Mouse (Mus musculus) stomach, postnatal 0 days (tissue): Measurements from ENCODE around the gene Pgd. TPM values are rescaled to one million over a fixed set of nuclear protein-coding genes. Genes with fewer than 3 reads are reported as not detected.

Experiments used
- ATAC-seq: fragments of 200-750 bp; cut with Nextera tagmentation; 2 replicates; pipeline ENCODE4 v1.8.0; 2017; ENCODE audit not compliant: low FRiP score, low TSS enrichment
- DNase-seq: peaks from one replicate; pipeline ENCODE4 v3.0.0-alpha.2; 2016; ENCODE audit warnings: low spot score
- H3K27ac ChIP-seq: fragments of 300-500 bp; sonication (generic); replicated peaks from 2 replicates; pipeline ENCODE4 v1.5.1; 2014; ENCODE audit warnings: mild to moderate bottlenecking, control low read depth
- H3K27me3 ChIP-seq: fragments of 300-500 bp; sonication (generic); 2 replicates; pipeline ENCODE4 v1.6.1; 2014; ENCODE audit warnings: low read length; ENCODE audit not compliant: control insufficient read depth, insufficient read depth
- H3K36me3 ChIP-seq: fragments of 300-500 bp; sonication (generic); 2 replicates; pipeline ENCODE4 v1.6.1; 2014; ENCODE audit warnings: low read length, mixed read lengths; ENCODE audit not compliant: control insufficient read depth, insufficient read depth
- H3K4me1 ChIP-seq: fragments of 300-500 bp; sonication (generic); replicated peaks from 2 replicates; pipeline ENCODE4 v1.6.1; 2014; ENCODE audit warnings: antibody characterized with exemption; ENCODE audit not compliant: control insufficient read depth, insufficient read depth
- H3K4me2 ChIP-seq: fragments of 300-500 bp; sonication (generic); replicated peaks from 2 replicates; pipeline ENCODE4 v1.6.1; 2014; ENCODE audit warnings: low read depth, mild to moderate bottlenecking, control low read depth, moderate library complexity
- H3K4me3 ChIP-seq: fragments of 300-500 bp; sonication (generic); 2 replicates; pipeline ENCODE4 v1.5.1; 2014; ENCODE audit warnings: low read depth, low read length, control low read depth
- H3K9ac ChIP-seq: fragments of 300-500 bp; sonication (generic); 2 replicates; pipeline ENCODE4 v1.6.1; 2014; ENCODE audit warnings: mild to moderate bottlenecking, low read length, control low read depth, mixed read lengths
- H3K9me3 ChIP-seq: fragments of 300-500 bp; sonication (generic); 2 replicates; pipeline ENCODE4 v1.6.1; 2016; ENCODE audit warnings: low read length; ENCODE audit not compliant: control insufficient read depth
- CTCF ChIP-seq: IDR thresholded peaks from 2 replicates; pipeline ENCODE4 v1.5.1; 2016; ENCODE audit warnings: antibody characterized with exemption, low read depth, mild to moderate bottlenecking, moderate library complexity
- EP300 ChIP-seq: optimal IDR thresholded peaks from 2 replicates; pipeline ENCODE3; 2016; ENCODE audit warnings: antibody characterized with exemption
- WGBS: fragments of 180-500 bp; shearing (Covaris S2); extraction: QIAGEN DNeasy Blood & Tissue Kit; methylation state at CpG from one replicate; pipeline ENCODE4 v1.1.7; 2014; 5-methylcytosine and 5-hydroxymethylcytosine counted together
- polyA plus RNA-seq: library from polyadenylated mRNA; unstranded; fragments of >200 nt; fragmentation: Nextera tagmentation; extraction: Ambion mirVana; gene quantifications from 2 replicates; pipeline ENCODE4 v1.2.1, GENCODE M21; 2015

The Pgd gene
- polyA plus RNA-seq, 1 experiment from 2014 or later, result 266 TPM

DNA sequence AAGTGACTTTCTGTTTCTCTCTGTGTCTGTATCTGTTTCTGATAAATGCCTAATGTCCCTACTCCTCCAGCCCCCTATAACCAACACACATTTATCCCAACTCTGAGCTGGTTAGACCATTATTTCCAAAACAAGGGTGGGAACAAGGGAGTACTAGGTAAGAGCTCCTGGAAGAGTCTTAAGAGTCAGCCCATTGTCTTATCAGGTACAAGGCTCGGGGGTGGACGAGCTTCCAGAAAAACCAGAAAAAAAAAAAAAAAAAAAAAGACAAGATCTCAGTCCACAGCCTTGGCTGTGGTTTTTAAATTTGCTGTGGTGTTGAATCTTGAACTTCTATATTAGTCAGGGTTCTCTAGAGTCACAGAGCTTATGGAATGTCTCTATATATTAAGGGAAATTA lies 1.4 kb upstream of the Pgd start:
- ATAC-seq, result no peak
- WGBS, result 49% methylated on average over 2 of the region's 2 CpGs
- no peak overlapping the region for H3K4me3 ChIP-seq

GRCm38 (mm10) chr4:149166957-149167611 lies 513 bp upstream of the Pgd start:
- peaks cover 5% of the 10 kb centered on the region; the same call in 1 of the 2 replicates for H3K36me3 ChIP-seq
- under 1% methylated on average over 27 of the region's 27 CpGs for WGBS
- H3K4me2 ChIP-seq, result peak overlapping the region; percentile 90
- peak overlapping the region; percentile 95 for H3K27ac ChIP-seq
- ATAC-seq (no peak; the same call in 1 of the 2 replicates), DNase-seq (peak; percentile 39)
- TF ChIP-seq CTCF (no peak), EP300 (no peak)
- no peaks in the 10 kb centered on the region for H3K9me3 ChIP-seq
- H3K4me3 ChIP-seq, result peak overlapping the region; percentile 79
- H3K4me1 ChIP-seq, result no peaks in the 10 kb centered on the region
- H3K9ac ChIP-seq, result peak overlapping the region; percentile 66
- H3K27me3 ChIP-seq, result no peaks in the 10 kb centered on the region

More for the DNA sequence above, 1.4 kb upstream of the Pgd start:
- H3K4me2 ChIP-seq, result no peak overlapping the region; the same call in 1 of the 2 replicates
- H3K27ac ChIP-seq, result peak overlapping the region; percentile 35; the same call in 1 of the 2 replicates
- H3K4me1 ChIP-seq, result no peaks in the 10 kb centered on the region
- TF ChIP-seq EP300 (no peak), CTCF (no peak)
- no peak overlapping the region; the same call in 1 of the 2 replicates for H3K9ac ChIP-seq
- no peaks in the 10 kb centered on the region for H3K9me3 ChIP-seq
- no peak for DNase-seq
- H3K27me3 ChIP-seq, result no peaks in the 10 kb centered on the region
- peaks cover 5% of the 10 kb centered on the region; the same call in 1 of the 2 replicates for H3K36me3 ChIP-seq

GRCm38 (mm10) chr4:149164150-149164549 lies 2.4 kb downstream of the Pgd start:
- Histone ChIP-seq H3K27ac (no peak overlapping the region), H3K9ac (no peak overlapping the region), H3K4me3 (no peak overlapping the region), H3K36me3 (peaks cover 15% of the 10 kb centered on the region), H3K4me1 (no peaks in the 10 kb centered on the region), H3K9me3 (no peaks in the 10 kb centered on the region), H3K4me2 (peak overlapping the region; percentile 17; the same call in 1 of the 2 replicates), H3K27me3 (no peaks in the 10 kb centered on the region)
- peak; percentile 63 for TF ChIP-seq CTCF
- TF ChIP-seq EP300, result no peak
- DNase-seq (peak; percentile 52), ATAC-seq (no peak)
- WGBS, result 39% methylated on average over 5 of the region's 5 CpGs

DNA sequence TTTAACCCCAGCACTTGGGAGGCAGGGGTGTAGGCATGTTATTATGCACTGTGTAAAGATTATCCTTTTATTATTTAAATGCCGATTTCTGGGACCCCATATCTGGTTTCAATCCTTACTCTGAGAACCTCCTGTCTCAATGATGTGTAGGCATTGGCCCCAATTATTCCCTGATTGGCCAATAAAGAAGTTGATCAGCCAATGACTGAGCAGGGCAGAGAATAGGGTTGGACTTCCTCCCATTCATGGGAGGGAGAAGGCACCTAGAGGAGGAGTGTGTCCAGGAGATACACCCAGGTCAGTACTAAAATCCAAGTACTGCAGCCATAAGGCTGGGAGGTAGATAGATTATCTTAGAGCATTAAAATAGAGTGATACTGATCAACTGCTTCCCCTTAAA lies 3.4 kb downstream of the Pgd start:
- no peaks in the 10 kb centered on the region for H3K9me3 ChIP-seq
- H3K9ac ChIP-seq, result no peak overlapping the region
- DNase-seq (no peak), ATAC-seq (no peak)
- H3K4me2 ChIP-seq, result no peak overlapping the region
- no peaks in the 10 kb centered on the region for H3K27me3 ChIP-seq
- no peak overlapping the region for H3K4me3 ChIP-seq
- 50% methylated on average over 1 of the region's 1 CpGs for WGBS
- H3K4me1 ChIP-seq, result no peaks in the 10 kb centered on the region
- peaks cover 21% of the 10 kb centered on the region for H3K36me3 ChIP-seq
- no peak overlapping the region for H3K27ac ChIP-seq
- no peak for TF ChIP-seq CTCF

- no peaks in the 10 kb centered on the region for H3K27me3 ChIP-seq
- TF ChIP-seq EP300, result no peak
- no peak for TF ChIP-seq CTCF
- peaks cover 34% of the 10 kb centered on the region for H3K36me3 ChIP-seq
- H3K9me3 ChIP-seq, result no peaks in the 10 kb centered on the region
- H3K4me1 ChIP-seq, result no peaks in the 10 kb centered on the region
- 82% methylated on average over 6 of the region's 6 CpGs for WGBS
- H3K4me2 ChIP-seq, result no peak overlapping the region
- H3K27ac ChIP-seq, result no peak overlapping the region
- DNase-seq (no peak), ATAC-seq (no peak)
- H3K4me3 ChIP-seq, result no peak overlapping the region
- H3K9ac ChIP-seq, result no peak overlapping the region
These were observed 5.4 kb downstream of the Pgd start for GRCm38 (mm10) chr4:149161166-149161565.

DNA sequence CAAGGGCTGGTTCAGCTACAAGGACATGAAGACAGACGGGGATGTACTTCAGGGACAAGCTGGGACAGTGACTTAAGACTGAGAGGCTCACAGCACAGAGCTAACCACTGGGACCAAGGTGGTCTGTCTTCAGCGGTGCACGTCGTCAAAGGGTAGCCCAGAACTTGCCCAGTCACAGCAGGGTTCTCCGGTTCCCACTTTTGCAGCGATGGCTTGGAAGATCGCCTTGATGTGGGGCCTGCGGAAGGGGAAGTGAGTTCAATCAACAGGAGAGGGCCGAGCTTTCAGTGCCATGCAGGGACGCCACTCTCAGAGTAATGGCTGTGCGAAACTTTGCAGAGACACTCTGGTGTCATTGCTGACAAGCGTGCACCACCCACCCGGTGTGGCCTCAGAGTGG lies 6.7 kb downstream of the Pgd start:
- 91% methylated on average over 13 of the region's 13 CpGs for WGBS

More for the DNA sequence above, 6.7 kb downstream of the Pgd start:
- Histone ChIP-seq H3K36me3 (peaks cover 43% of the 10 kb centered on the region), H3K9me3 (no peaks in the 10 kb centered on the region), H3K27me3 (no peaks in the 10 kb centered on the region), H3K27ac (no peak overlapping the region), H3K9ac (no peak overlapping the region), H3K4me3 (no peak overlapping the region), H3K4me1 (no peaks in the 10 kb centered on the region), H3K4me2 (no peak overlapping the region)
- TF ChIP-seq CTCF, result no peak
- TF ChIP-seq EP300, result no peak
- no peak for ATAC-seq
- no peak for DNase-seq
